Mouse (Mus musculus) layer of hippocampus, postnatal 14 days (tissue): ENCODE data around the gene Smpd2. TPM values are rescaled to one million over a fixed set of nuclear protein-coding genes. Genes with fewer than 3 reads are reported as not detected.

ENCODE experiments used
- DNase-seq, 2 experiments: peaks; one replicate each; pipeline ENCODE4 v3.0.0; 2021 to 2022; ENCODE audit warnings: low spot score in 2 of 2, mixed read lengths in 1 of 2
- total RNA-seq, 2 experiments: library from RNA; stranded (reverse); gene quantifications; 2 replicates each; pipeline ENCODE4 v1.2.3; 2021

Gene Smpd2
- total RNA-seq, 2 experiments from 2014 or later, result 21.1 to 23.3 TPM

DNA sequence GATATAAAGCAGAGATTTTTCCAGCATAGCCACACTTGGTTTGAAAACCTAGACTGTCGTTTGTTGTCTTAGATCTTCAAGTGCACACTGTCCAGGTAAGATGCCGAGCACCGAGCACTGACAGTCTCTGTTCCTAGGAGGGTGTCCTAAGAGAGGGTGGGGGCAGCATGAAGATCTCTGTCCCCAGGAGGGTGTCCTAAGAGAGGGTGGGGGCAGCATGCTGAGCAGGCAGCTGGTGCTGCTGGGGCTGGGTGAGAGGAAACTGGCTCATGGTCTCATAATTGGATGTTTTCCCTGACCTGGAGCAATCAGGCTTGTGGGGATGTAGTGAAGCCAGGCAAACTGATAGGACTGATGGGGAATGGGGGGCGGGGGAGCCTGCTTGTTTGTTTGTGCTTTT, 30.2 kb downstream of the Smpd2 start:
- DNase-seq, result no peak

DNA sequence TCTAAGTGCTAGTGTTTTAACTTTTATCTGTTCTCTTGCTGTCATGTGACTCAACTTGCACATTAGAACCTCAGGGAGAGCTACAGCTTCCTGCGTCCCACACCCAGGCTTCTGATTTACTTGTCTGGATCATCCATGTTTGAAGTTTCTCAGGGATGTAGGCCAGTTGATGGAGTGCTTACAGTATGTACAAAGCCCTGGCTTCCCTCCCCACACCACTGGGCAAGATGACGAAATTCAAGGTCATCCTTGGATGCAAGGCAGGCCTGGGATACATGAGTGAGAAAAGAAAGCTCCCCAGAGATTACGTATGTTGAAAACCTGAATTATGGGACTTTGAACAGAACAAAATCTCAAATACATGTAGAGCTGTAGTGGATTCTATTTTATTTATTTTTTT, 37.4 kb downstream of the Smpd2 start:
- no peak for DNase-seq

DNA sequence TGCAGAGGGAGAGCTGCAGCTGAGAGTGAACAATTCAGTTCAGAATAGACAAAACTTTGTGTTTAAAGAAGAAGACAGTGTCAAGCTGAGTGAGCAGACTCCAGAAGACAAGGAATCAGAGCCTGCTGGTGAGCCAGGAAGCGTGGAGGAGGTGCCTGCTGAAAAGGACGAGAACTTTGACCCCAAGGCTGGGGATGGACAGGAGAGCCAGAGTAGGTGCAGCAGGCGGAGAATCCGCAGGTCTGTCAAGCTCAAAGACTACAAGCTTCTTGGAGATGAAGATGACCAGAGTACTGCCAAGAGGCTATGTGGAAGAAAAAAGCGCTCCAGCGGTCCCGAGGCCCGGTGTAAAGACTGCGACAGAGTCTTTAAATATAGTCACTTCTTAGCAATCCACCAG, 38.5 kb downstream of the Smpd2 start:
- DNase-seq, result no peak

DNA sequence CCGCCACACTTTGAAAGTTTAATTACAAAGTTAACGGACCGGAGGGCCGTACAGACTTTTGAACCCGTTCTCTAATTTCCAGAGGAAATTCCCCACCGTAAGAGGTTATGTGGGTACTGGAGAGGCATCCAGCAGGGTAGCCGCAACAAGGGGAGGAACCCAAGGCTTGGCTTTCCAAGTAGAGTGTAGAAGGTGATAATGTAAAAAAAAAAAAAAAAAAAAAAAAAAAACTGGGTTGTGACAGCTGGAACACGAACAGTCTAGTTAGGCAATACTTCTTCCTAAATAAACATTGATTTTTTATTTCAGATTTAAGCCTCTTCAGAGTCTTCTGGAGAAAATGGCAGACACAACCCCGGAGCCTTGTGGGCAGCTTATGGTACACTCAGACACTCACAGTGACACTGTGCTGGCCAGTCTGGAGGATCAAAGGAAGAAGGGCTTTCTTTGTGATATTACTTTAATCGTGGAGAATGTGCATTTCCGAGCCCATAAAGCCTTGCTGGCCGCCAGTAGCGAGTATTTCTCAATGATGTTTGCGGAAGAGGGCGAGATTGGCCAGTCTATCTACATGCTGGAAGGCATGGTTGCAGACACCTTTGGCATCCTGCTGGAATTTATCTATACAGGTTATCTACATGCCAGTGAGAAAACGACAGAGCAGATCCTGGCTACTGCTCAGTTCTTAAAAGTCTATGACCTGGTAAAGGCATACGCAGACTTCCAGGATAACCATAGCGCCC, 39.2 kb downstream of the Smpd2 start:
- no peak for DNase-seq

DNA sequence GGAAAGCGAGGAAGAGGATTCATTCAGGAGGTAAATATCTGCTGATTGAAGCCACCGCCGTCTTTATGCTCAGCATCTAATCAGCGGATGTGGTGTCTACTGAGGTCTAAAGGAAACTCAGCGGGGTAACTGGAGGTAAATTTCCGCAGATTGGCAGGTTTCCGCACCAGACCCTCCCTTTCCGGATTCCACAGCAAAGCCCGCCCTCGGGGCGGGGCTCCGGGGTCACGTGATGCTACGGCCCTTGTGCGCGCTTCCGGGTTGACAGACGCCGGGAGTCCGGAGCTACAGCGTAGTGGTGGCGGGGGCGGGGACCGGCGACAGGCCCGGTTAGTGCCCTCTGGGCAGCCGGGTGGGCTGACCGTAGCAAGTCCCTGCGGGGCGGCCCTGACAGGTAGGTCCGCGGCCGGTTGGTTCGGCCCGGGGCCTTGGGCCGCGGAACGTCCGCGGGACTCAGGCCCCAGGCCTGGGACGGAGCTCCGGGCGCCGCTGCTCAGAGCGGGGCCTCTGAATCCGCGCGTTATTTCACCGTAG, 40.0 kb downstream of the Smpd2 start, which contains the start of gene Zbtb24:
Gene Zbtb24, plus strand, starts transcription at position 247 of the 534 bp plus-strand sequence.
- DNase-seq, result peak; percentile 91 to 95

DNA sequence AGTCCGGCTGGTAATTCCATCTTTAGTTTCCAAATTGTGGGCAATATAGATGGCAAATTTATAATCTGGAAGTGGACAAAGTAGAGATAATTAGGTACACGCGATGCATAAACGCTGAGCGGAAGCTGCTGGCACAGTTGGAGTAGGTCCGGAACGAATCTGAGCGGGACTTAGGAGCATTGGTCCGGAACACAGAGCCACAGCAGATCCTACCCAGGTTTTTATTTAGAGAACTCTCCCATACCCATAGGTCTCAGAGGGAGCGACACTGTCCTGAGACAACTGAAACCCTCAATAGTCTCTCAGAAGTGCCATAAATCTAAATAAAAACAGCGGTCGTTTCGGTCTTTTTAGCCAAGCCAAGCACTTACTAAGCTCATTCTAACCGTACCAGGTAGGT, 40.5 kb downstream of the Smpd2 start:
- no peak for DNase-seq

DNA sequence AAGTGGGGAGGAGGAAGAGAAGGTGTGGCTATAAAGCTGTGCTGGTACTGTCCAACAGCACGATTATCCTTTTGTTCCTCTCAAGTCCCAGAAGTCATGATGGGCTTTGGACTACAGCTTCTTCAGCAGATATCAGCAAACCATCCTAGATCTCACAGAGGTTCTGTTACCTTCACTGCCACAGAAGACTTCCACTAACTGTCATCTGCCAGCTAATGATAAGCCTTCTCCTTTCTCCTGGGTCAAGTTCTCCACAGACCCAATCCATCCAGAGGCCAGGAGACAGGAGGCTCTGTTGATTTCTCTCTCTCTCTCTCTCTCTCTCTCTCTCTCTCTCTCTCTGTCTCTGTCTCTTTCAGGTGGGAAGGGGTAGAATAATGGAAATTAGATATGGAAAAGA, 42.0 kb downstream of the Smpd2 start:
- no peak for DNase-seq

Other genes with a start within 250 kb of the Smpd2 start
- gene Fig4, start 187.1 kb downstream of the Smpd2 start, total RNA-seq, result 10 to 100 TPM; 37.0 to 40.2 TPM
- gene Ak9, start 186.4 kb downstream of the Smpd2 start, total RNA-seq, result under 1 TPM; 0.45 to 0.67 TPM
- gene Zbtb24, start 40.0 kb downstream of the Smpd2 start, total RNA-seq, result 10 to 100 TPM; 16.0 to 16.1 TPM
- gene Mical1, start 14.1 kb downstream of the Smpd2 start, total RNA-seq, result 10 to 100 TPM; 24.5 to 31.3 TPM
- 1 to 10 TPM; 7.3 to 7.4 TPM for gene Ppil6, start 70 bp upstream of the Smpd2 start, total RNA-seq
- gene Cd164, start 29.0 kb upstream of the Smpd2 start, total RNA-seq, result 10 to 100 TPM; 55.3 to 60.9 TPM
- gene Ccdc162, start 226.3 kb upstream of the Smpd2 start, total RNA-seq, result 1 to 10 TPM; 2.3 to 3.7 TPM